Mouse (Mus musculus) inflammation-experienced regulatory T-cells (primary cell): ENCODE data around the gene Hnrnpa3. TPM values are rescaled to one million over a fixed set of nuclear protein-coding genes. Genes with fewer than 3 reads are reported as not detected.

Source experiments
- polyA plus RNA-seq, 2 experiments: library from polyadenylated mRNA; unstranded; fragments of 100-300 nt; shearing (Covaris generic); gene quantifications; one replicate each; pipeline ENCODE4 v1.2.1; 2017

The Hnrnpa3 gene
- polyA plus RNA-seq = 10 to 100 TPM; 64.1 to 95.6 TPM

GRCm38 (mm10) chr2:75658727-75659628 lies at the start of gene Hnrnpa3:
Gene Hnrnpa3, plus strand, starts transcription at chr2:75659261.

DNA sequence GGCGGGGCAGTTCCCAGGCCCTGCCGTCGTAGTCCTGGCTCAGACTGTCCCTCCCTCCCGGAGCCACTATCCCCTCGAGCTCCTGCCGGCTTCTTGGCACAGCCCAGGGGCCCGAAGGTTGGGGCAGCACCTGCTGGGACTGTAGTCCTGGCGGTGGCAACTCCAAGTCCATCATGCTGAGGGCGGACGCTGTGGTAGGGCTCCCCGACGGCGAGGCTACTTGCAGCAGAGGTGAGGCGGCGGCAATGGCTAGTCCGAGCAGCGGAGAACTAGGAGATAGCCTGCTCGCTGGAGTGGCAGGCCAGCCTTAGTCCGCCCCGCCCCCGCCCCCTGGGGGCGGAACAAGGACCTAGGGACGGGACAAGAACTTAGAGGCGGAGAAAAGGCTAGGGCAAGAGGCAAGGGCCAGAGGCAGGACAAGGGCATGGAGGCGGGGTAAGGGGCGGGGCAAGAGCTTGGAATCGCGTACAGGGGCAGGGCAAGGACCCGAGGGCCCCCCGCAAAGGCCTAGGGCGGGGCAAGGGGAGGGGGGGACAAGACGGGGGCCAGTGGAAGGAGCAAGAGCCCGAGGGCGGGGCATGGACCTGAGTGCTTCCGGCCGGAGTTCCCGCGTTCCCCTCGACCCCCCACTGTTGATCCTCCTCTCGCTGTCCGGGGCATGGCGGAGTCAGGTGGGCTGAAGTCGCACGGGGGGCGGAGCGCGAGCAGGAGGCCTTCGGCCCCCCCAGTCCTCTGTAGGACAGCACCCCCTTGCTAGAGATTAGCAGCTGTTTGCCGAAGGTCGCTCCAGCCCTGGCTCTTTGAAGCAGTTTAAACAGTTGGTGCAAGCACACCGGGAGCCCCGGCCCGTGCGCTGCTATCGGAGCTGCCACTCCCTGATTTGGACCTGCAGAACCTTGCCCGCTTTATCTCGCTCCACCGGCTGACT lies 45.4 kb downstream of the Hnrnpa3 start, which contains the start of gene Nfe2l2:
TSS of gene Nfe2l2 (minus strand) at position 408 of the 928 bp plus-strand sequence.

Other genes with a start within 250 kb of the Hnrnpa3 start
- gene Nfe2l2, start 45.4 kb downstream of the Hnrnpa3 start, polyA plus RNA-seq = 10 to 100 TPM; 32.5 to 74.2 TPM
- 10 to 100 TPM; 52.8 to 71.8 TPM for gene Agps, start 172.9 kb downstream of the Hnrnpa3 start, polyA plus RNA-seq